Mouse (Mus musculus) bone marrow macrophage, adult 2 months (primary cell): Measurements from ENCODE around the gene Zfp663.

ENCODE experiments used
- CTCF ChIP-seq: IDR thresholded peaks from 2 replicates; pipeline ENCODE4 v1.5.1; 2012; ENCODE audit warnings: low read depth, mild to moderate bottlenecking, low read length, moderate library complexity
- POLR2A ChIP-seq: IDR thresholded peaks from 2 replicates; pipeline ENCODE4 v1.6.1; 2012; ENCODE audit warnings: mild to moderate bottlenecking, low read depth, low read length, borderline replicate concordance

DNA sequence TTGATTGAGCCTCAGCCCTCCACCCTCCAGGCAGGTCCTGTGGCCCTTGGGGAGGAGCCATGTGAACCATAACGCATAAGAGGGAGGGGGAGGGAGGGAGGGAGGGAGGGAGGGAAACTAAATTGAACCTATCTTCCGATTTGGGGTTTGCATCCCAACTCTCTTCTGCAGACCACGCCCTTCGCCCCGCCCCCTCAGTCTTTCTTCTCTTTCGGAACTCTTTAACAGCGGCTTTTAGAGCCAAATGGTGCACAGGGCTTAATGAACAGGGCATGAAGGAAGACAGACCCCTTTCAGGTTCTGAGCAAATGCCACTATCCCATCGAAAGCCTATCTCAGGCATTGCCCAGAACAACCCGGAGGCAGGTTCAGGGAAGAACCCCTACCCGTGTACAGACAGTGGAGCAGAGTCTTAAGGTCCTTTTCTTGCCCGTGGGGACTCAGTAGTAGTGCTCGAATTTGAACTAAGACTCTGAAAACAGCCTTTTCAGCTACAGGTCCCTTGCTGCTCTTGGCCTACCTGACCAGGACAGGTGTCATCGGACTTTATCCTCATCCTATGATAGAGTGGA lies 575 bp downstream of the Zfp663 start:
- TF ChIP-seq CTCF (no peak), POLR2A (no peak)
